Mouse (Mus musculus) heart, embryonic 14.5 days (tissue): ENCODE results near the gene Rtf1. TPM values are rescaled to one million over a fixed set of nuclear protein-coding genes. Genes with fewer than 3 reads are reported as not detected.

ENCODE experiments used
- ATAC-seq: fragments of 200-750 bp; cut with Nextera tagmentation; 2 replicates; pipeline ENCODE4 v1.8.0; 2017; ENCODE audit warnings: low read depth, moderate TSS enrichment; ENCODE audit not compliant: insufficient number of reproducible peaks, insufficient read depth, low FRiP score
- H3K27ac ChIP-seq, 2 experiments: fragments of 200-500 bp in 1 of 2; fragments of 300-500 bp in 1 of 2; sonication (generic) in 1 of 2; replicated peaks in 1 of 2; 2 replicates each; pipeline ENCODE4 v1.5.1; 2012 to 2014; ENCODE audit warnings: low read depth in 2 of 2, low read length in 2 of 2, control low read depth in 1 of 2, mild to moderate bottlenecking in 1 of 2, mixed read lengths in 1 of 2; ENCODE audit not compliant: control insufficient read depth in 1 of 2, insufficient read depth in 1 of 2
- H3K27me3 ChIP-seq: fragments of 300-500 bp; sonication (generic); 2 replicates; pipeline ENCODE4 v1.6.1; 2014; ENCODE audit warnings: mild to moderate bottlenecking, low read length, control low read depth; ENCODE audit not compliant: control insufficient read depth, insufficient read depth
- H3K36me3 ChIP-seq: fragments of 300-500 bp; sonication (generic); 2 replicates; pipeline ENCODE4 v1.6.1; 2014; ENCODE audit warnings: mild to moderate bottlenecking, control low read depth, low read length, mixed read lengths; ENCODE audit not compliant: control insufficient read depth, insufficient read depth
- H3K4me1 ChIP-seq, 2 experiments: fragments of 200-500 bp in 1 of 2; fragments of 300-500 bp in 1 of 2; sonication (generic) in 1 of 2; 2 replicates each; pipeline ENCODE4 v1.6.1; 2012 to 2014; ENCODE audit warnings: low read length in 2 of 2, control low read depth in 1 of 2, mixed read lengths in 1 of 2; ENCODE audit not compliant: control insufficient read depth in 2 of 2, insufficient read depth in 2 of 2
- H3K4me2 ChIP-seq: fragments of 300-500 bp; sonication (generic); 2 replicates; pipeline ENCODE4 v1.6.1; 2014; ENCODE audit warnings: mild to moderate bottlenecking, low read length
- H3K4me3 ChIP-seq, 2 experiments: fragments of 200-500 bp in 1 of 2; fragments of 300-500 bp in 1 of 2; sonication (generic) in 1 of 2; 2 replicates each; pipeline ENCODE4 v1.5.1; 2012 to 2014; ENCODE audit warnings: low read length in 2 of 2, mild to moderate bottlenecking in 2 of 2, control low read depth in 1 of 2, low read depth in 1 of 2, moderate library complexity in 1 of 2; ENCODE audit not compliant: control insufficient read depth in 1 of 2, insufficient read depth in 1 of 2
- H3K9ac ChIP-seq: fragments of 300-500 bp; sonication (generic); 2 replicates; pipeline ENCODE4 v1.6.1; 2014; ENCODE audit warnings: mild to moderate bottlenecking, low read length
- H3K9me3 ChIP-seq: fragments of 300-500 bp; sonication (generic); 2 replicates; pipeline ENCODE4 v1.6.1; 2016; ENCODE audit warnings: low read length, control low read depth; ENCODE audit not compliant: control insufficient read depth
- WGBS: fragments of 180-500 bp; shearing (Covaris S2); extraction: QIAGEN DNeasy Blood & Tissue Kit; methylation state at CpG from one replicate; pipeline ENCODE4 v1.1.7; 2014; 5-methylcytosine and 5-hydroxymethylcytosine counted together
- polyA plus RNA-seq: library from polyadenylated mRNA; unstranded; fragments of >200 nt; fragmentation: Nextera tagmentation; extraction: Ambion mirVana; gene quantifications from 2 replicates; pipeline ENCODE4 v1.2.1, GENCODE M21; 2014

Gene Rtf1
- polyA plus RNA-seq, 1 experiment from 2014 or later, result 19.8 TPM

DNA sequence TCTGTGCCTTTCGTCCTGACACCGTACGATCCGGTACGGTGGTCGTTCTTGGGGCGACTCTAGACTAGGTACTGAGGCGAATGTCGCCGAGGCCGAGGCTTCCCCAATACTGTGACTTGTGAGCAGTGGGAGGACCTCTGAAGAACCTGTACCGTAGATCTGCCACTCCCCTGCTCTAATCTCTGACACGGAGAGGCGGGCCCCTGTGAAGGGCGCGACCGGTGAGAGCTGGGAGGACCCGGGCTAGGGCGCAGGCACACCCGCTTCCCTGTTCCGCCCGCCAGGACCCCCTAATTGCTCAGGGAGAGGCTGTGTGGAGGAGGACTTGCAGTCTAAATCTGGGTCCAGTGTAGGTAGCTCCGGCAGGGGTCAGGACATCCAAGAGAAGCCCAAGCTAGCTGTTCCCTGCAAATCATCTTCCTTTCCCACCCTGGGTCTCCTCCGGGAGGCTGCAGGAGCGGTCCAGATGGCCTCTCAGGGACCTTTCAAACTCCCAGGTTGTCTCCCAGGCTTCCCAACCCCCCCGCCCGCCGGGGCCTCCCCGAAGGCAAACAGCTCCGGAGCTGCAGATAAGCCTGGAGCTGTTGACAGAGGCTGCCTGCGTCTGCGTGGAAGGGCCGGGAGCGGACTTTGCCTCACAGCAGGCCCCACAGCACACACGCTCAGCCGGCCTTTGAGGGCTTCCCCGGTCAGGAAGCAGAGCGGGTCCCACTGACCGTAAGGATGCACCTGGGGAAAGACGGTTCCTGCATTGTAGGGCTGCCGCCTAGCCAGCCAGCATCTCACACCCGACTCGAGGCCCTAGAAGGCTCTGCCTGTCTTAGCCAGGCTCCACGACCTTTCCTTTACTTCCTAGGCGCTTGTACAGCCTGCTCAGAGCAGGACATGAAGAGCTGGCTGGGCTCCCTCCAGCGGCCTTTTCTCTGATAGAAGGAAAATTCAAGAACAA lies 69.6 kb downstream of the Rtf1 start:
- peak overlapping the region; percentile 24 to 26; a peak in 2 of 4 replicates for H3K27ac ChIP-seq
- H3K9me3 ChIP-seq, result no peaks in the 10 kb centered on the region
- peaks cover 21 to 31% of the 10 kb centered on the region in 2 experiments; a peak in 3 of 4 replicates for H3K4me1 ChIP-seq
- peaks cover 20% of the 10 kb centered on the region for H3K27me3 ChIP-seq
- no peaks in the 10 kb centered on the region for H3K36me3 ChIP-seq
- H3K9ac ChIP-seq, result peak overlapping the region; percentile 56
- H3K4me3 ChIP-seq, result peak overlapping the region; percentile 26 to 34
- H3K4me2 ChIP-seq, result peak overlapping the region; percentile 100
- ATAC-seq, result peak; percentile 25; the same call in 1 of the 2 replicates
- WGBS, result 3% methylated on average over 44 of the region's 46 CpGs

DNA sequence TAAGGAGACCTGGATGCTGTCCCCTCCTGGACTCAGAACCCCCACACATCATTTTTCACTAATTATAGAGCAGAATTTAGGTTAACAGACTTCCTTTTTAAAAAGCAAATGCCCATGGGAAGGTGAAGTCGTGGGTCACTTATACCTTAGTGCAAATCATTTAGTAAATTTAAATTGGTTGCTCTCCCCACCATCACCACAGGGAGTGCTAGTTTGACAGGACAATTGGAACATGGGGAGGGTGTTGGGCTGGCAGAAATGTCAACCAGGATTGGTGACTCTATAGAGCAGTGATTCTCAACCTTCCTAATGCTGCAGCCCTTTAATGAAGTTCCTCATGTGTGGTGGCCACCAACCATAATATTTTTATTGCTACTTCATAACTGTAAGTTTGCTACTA lies 70.4 kb downstream of the Rtf1 start:
- WGBS, result 7% methylated on average over 1 of the region's 1 CpGs
- no peak for ATAC-seq
- peak overlapping the region in 1 of 2 experiments; percentile 26; a peak in 1 of 4 replicates for H3K27ac ChIP-seq

DNA sequence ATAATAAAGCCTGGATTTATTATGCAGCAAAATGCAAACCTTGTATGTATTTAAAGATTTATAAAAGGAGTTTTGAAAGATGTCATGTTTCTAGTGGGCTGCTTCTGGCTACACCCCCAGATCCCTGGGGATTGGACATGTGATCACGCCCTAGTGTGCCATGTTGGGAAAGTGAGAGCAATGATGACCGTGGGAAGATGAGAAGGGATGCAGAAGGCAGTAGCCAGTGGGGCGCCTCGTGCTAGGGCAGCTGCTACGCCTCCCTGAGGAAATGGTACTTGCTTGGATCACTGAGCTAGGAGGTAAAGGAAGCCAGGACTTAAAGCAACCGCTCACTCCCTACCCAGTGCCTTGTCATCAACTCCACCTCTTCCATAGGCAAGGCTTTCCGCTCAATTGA lies 72.7 kb downstream of the Rtf1 start:
- peaks cover 47% of the 10 kb centered on the region for H3K27me3 ChIP-seq
- H3K4me1 ChIP-seq, result peaks cover 14 to 24% of the 10 kb centered on the region in 2 experiments; a peak in 3 of 4 replicates
- WGBS, result 75% methylated on average over 7 of the region's 7 CpGs
- H3K9ac ChIP-seq, result no peak overlapping the region
- H3K9me3 ChIP-seq, result no peaks in the 10 kb centered on the region
- no peak overlapping the region for H3K27ac ChIP-seq
- H3K36me3 ChIP-seq, result no peaks in the 10 kb centered on the region
- no peak overlapping the region for H3K4me2 ChIP-seq
- no peak for ATAC-seq
- H3K4me3 ChIP-seq, result no peak overlapping the region

More for the DNA sequence above, 70.4 kb downstream of the Rtf1 start:
- no peak overlapping the region for H3K4me3 ChIP-seq
- H3K9ac ChIP-seq, result 0 out of 2 replicates have a peak overlapping the region, but pooled peaks have one; percentile 56
- peaks cover 21 to 31% of the 10 kb centered on the region in 2 experiments; a peak in 3 of 4 replicates for H3K4me1 ChIP-seq
- peaks cover 26% of the 10 kb centered on the region for H3K27me3 ChIP-seq
- peak overlapping the region; percentile 100 for H3K4me2 ChIP-seq
- H3K36me3 ChIP-seq, result no peaks in the 10 kb centered on the region
- no peaks in the 10 kb centered on the region for H3K9me3 ChIP-seq

DNA sequence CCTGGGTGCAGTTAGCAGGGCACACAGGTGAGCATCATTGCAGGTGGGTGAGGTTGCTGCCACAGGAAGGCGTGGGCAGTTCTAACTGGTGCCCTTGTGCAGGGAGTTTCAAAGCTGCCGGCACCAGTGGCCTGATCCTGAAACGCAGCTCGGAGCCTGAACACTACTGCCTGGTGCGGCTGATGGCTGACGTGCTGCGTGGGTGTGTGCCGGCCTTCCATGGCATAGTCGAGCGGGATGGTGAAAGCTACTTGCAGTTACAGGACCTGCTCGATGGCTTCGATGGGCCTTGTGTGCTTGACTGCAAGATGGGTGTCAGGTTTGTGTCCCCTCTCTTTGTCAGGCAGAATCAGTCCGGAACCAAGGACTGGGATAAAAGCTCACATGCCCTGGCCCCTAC lies 74.4 kb downstream of the Rtf1 start:
- no peak for ATAC-seq
- no peak overlapping the region for H3K4me2 ChIP-seq
- no peak overlapping the region for H3K9ac ChIP-seq
- H3K9me3 ChIP-seq, result no peaks in the 10 kb centered on the region
- H3K36me3 ChIP-seq, result no peaks in the 10 kb centered on the region
- no peak overlapping the region for H3K4me3 ChIP-seq
- H3K4me1 ChIP-seq, result peaks cover 5 to 10% of the 10 kb centered on the region in 2 experiments; a peak in 3 of 4 replicates
- 64% methylated on average over 13 of the region's 13 CpGs for WGBS
- H3K27me3 ChIP-seq, result peaks cover 38% of the 10 kb centered on the region
- H3K27ac ChIP-seq, result no peak overlapping the region

DNA sequence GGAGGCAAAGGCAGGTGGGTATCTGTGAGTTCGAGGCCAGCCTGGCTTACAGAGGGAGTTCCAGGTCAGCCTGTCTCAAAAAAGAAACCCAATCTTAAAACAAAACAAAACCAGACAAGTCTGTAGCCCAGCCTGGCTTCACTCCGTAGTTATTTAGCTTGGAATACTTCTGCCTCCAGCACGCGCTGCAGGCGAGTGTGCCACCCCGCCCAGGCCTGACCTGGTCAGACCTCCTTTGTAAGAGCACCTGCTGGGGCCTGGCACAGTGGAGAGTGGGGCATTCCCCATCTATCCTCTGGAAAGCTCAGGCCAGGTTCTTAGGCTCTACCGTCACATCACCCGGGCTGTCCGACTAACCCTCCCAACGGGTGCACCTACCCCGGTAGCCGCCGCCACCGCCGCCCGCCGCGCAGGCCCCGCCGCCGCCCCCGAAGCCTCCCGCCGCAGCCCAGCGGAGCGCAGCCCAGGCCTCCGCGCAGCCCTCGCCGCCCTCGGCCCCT lies 82.8 kb downstream of the Rtf1 start:
- WGBS, result 5% methylated on average over 16 of the region's 31 CpGs
- peaks cover 4 to 5% of the 10 kb centered on the region in 2 experiments; a peak in 2 of 4 replicates for H3K4me1 ChIP-seq
- no peaks in the 10 kb centered on the region for H3K9me3 ChIP-seq
- peak overlapping the region; percentile 98 for H3K4me2 ChIP-seq
- peak overlapping the region; percentile 60 to 66 for H3K4me3 ChIP-seq
- no peak overlapping the region for H3K27ac ChIP-seq
- H3K36me3 ChIP-seq, result no peaks in the 10 kb centered on the region
- ATAC-seq, result no peak
- H3K27me3 ChIP-seq, result peaks cover 71% of the 10 kb centered on the region
- H3K9ac ChIP-seq, result peak overlapping the region; percentile 68

DNA sequence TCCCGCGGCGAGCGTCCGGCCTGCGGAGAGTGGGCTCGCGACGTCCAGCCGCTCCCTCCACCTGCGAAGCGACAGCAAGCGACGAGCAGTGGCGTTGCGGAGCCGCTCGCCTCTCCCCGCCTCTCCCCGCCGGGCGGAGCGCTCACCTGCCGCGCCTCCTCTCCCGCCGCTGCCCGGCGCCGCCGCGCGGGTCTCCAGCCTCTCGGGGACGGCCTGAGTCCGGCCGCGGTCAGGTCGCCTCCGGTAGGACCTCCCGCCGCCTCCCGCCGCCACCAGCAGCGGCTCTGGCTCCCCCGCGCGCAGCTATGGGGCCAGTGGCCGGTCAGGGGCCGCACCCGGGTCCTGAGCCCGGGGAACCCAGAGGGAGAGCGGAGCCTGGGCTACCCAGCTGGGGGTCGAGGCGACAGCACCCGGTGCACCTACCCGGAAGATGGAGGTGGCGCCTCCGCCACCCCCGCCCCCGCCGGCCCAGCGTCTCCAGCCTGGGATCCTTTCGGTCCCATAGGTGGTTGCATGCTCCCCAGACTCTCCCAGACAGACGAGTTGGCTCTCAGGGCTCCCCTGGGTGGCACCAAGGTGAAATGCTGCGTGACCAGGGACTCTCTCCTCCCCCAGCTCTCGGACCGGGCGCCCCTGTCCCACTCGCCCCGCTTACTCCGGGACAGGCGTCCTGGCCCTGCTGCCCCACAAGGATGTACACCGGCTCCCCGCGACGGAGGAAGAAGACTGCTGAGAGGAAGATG lies 83.4 kb downstream of the Rtf1 start:
- Histone ChIP-seq H3K27me3 (peaks cover 71% of the 10 kb centered on the region), H3K9ac (peak overlapping the region; percentile 68), H3K4me2 (peak overlapping the region; percentile 98), H3K4me3 (peak overlapping the region; percentile 60 to 66), H3K9me3 (no peaks in the 10 kb centered on the region), H3K27ac (no peak overlapping the region), H3K4me1 (peaks cover 4 to 5% of the 10 kb centered on the region in 2 experiments; a peak in 2 of 4 replicates), H3K36me3 (no peaks in the 10 kb centered on the region)
- no peak; the same call in 1 of the 2 replicates for ATAC-seq
- 1% methylated on average over 66 of the region's 77 CpGs for WGBS
